Mouse (Mus musculus) forebrain, embryonic 11.5 days (tissue): Measurements from ENCODE around the gene Sema4b. TPM values are rescaled to one million over a fixed set of nuclear protein-coding genes. Genes with fewer than 3 reads are reported as not detected.
A peak's percentile ranks its signal among the peaks of the same experiment; 100 is the strongest.

ENCODE experiments used
- ATAC-seq: fragments of 200-750 bp; cut with Nextera tagmentation; replicated peaks from 2 replicates; pipeline ENCODE4 v1.8.0; 2017; ENCODE audit warnings: moderate TSS enrichment; ENCODE audit not compliant: low FRiP score
- DNase-seq: peaks from one replicate; pipeline ENCODE4 v3.0.0-alpha.2; 2017; ENCODE audit warnings: low spot score
- H3K27ac ChIP-seq: fragments of 300-500 bp; sonication (generic); 2 replicates; pipeline ENCODE4 v1.5.1; 2014; ENCODE audit warnings: low read depth, low read length
- H3K27me3 ChIP-seq: fragments of 300-500 bp; sonication (generic); 2 replicates; pipeline ENCODE4 v1.6.1; 2014; ENCODE audit warnings: mild to moderate bottlenecking, low read length, mixed read lengths; ENCODE audit not compliant: control insufficient read depth, insufficient read depth
- H3K36me3 ChIP-seq: fragments of 300-500 bp; sonication (generic); 2 replicates; pipeline ENCODE4 v1.6.1; 2014; ENCODE audit warnings: mild to moderate bottlenecking, low read length, moderate library complexity, mixed read lengths; ENCODE audit not compliant: control insufficient read depth, insufficient read depth
- H3K4me1 ChIP-seq: fragments of 300-500 bp; sonication (generic); replicated peaks from 2 replicates; pipeline ENCODE4 v1.6.1; 2014; ENCODE audit warnings: low read length, mixed read lengths; ENCODE audit not compliant: control insufficient read depth, insufficient read depth
- H3K4me2 ChIP-seq: fragments of 300-500 bp; sonication (generic); 2 replicates; pipeline ENCODE4 v1.6.1; 2014; ENCODE audit warnings: low read depth, mild to moderate bottlenecking, low read length, moderate library complexity, mixed read lengths; ENCODE audit not compliant: severe bottlenecking
- H3K4me3 ChIP-seq: fragments of 300-500 bp; sonication (generic); 2 replicates; pipeline ENCODE4 v1.5.1; 2014; ENCODE audit warnings: low read depth, low read length
- H3K9ac ChIP-seq: fragments of 300-500 bp; sonication (generic); 2 replicates; pipeline ENCODE4 v1.6.1; 2014; ENCODE audit warnings: low read length
- H3K9me3 ChIP-seq: fragments of 300-500 bp; sonication (generic); 2 replicates; pipeline ENCODE4 v1.6.1; 2016; ENCODE audit warnings: low read length, mixed read lengths; ENCODE audit not compliant: control insufficient read depth
- WGBS: fragments of 180-500 bp; shearing (Covaris S2); extraction: QIAGEN DNeasy Blood & Tissue Kit; methylation state at CpG from one replicate; pipeline ENCODE4 v1.1.7; 2014; 5-methylcytosine and 5-hydroxymethylcytosine counted together
- polyA plus RNA-seq: library from polyadenylated mRNA; unstranded; fragments of >200 nt; fragmentation: Nextera tagmentation; extraction: Ambion mirVana; gene quantifications from 2 replicates; pipeline ENCODE4 v1.2.1, GENCODE M21; 2014

Gene Sema4b
- polyA plus RNA-seq, 1 experiment from 2014 or later = 17.3 TPM

GRCm38 (mm10) chr7:80197371-80197770, 10.7 kb downstream of the Sema4b start:
- H3K9ac ChIP-seq = peak overlapping the region; percentile 89
- H3K4me3 ChIP-seq = peak overlapping the region; percentile 70
- WGBS = 15% methylated on average over 4 of the region's 4 CpGs
- DNase-seq (no peak), ATAC-seq (no peak)
- no peaks in the 10 kb centered on the region for H3K27me3 ChIP-seq
- H3K36me3 ChIP-seq = no peaks in the 10 kb centered on the region
- H3K4me2 ChIP-seq = peak overlapping the region; percentile 89
- H3K4me1 ChIP-seq = peaks cover 19% of the 10 kb centered on the region
- H3K9me3 ChIP-seq = no peaks in the 10 kb centered on the region
- peak overlapping the region; percentile 86 for H3K27ac ChIP-seq

- H3K4me2 ChIP-seq = peak overlapping the region; percentile 89
- WGBS = under 1% methylated on average over 67 of the region's 74 CpGs
- peak overlapping the region; percentile 89 for H3K9ac ChIP-seq
- H3K27ac ChIP-seq = peak overlapping the region; percentile 86
- no peaks in the 10 kb centered on the region for H3K9me3 ChIP-seq
- DNase-seq = peak; percentile 95
- no peaks in the 10 kb centered on the region for H3K36me3 ChIP-seq
- peaks cover 14% of the 10 kb centered on the region for H3K4me1 ChIP-seq
- H3K27me3 ChIP-seq = no peaks in the 10 kb centered on the region
- peak; percentile 94 for ATAC-seq
- peak overlapping the region; percentile 70 for H3K4me3 ChIP-seq
These were observed 11.5 kb downstream of the Sema4b start for GRCm38 (mm10) chr7:80197941-80198778.

- Histone ChIP-seq H3K9me3 (no peaks in the 10 kb centered on the region), H3K9ac (peak overlapping the region; percentile 89), H3K36me3 (no peaks in the 10 kb centered on the region), H3K4me2 (peak overlapping the region; percentile 89), H3K27me3 (no peaks in the 10 kb centered on the region), H3K4me3 (peak overlapping the region; percentile 70), H3K4me1 (peaks cover 14% of the 10 kb centered on the region), H3K27ac (peak overlapping the region; percentile 86)
- ATAC-seq (peak; percentile 15), DNase-seq (no peak)
- WGBS = 4% methylated on average over 11 of the region's 11 CpGs
These were observed 12.2 kb downstream of the Sema4b start for GRCm38 (mm10) chr7:80198863-80199262.

- Histone ChIP-seq H3K27ac (peak overlapping the region; percentile 86; the same call in 1 of the 2 replicates), H3K4me3 (peak overlapping the region; percentile 70), H3K9ac (peak overlapping the region; percentile 89), H3K4me2 (peak overlapping the region; percentile 89), H3K4me1 (peaks cover 11% of the 10 kb centered on the region), H3K9me3 (no peaks in the 10 kb centered on the region), H3K27me3 (no peaks in the 10 kb centered on the region), H3K36me3 (no peaks in the 10 kb centered on the region)
- DNase-seq (no peak), ATAC-seq (no peak)
- 35% methylated on average over 6 of the region's 6 CpGs for WGBS
These were observed 12.6 kb downstream of the Sema4b start for GRCm38 (mm10) chr7:80199286-80199685.

GRCm38 (mm10) chr7:80199851-80200587, 13.4 kb downstream of the Sema4b start:
- H3K9me3 ChIP-seq = no peaks in the 10 kb centered on the region
- H3K4me2 ChIP-seq = peak overlapping the region; percentile 89; the same call in 1 of the 2 replicates
- H3K27ac ChIP-seq = no peak overlapping the region
- H3K36me3 ChIP-seq = no peaks in the 10 kb centered on the region
- ATAC-seq (no peak), DNase-seq (no peak)
- WGBS = 74% methylated on average over 11 of the region's 11 CpGs
- H3K9ac ChIP-seq = no peak overlapping the region
- H3K27me3 ChIP-seq = no peaks in the 10 kb centered on the region
- H3K4me1 ChIP-seq = peaks cover 10% of the 10 kb centered on the region
- H3K4me3 ChIP-seq = no peak overlapping the region

- ATAC-seq (no peak), DNase-seq (no peak)
- no peaks in the 10 kb centered on the region for H3K36me3 ChIP-seq
- H3K27me3 ChIP-seq = no peaks in the 10 kb centered on the region
- 89% methylated on average over 6 of the region's 6 CpGs for WGBS
- no peak overlapping the region for H3K9ac ChIP-seq
- no peaks in the 10 kb centered on the region for H3K9me3 ChIP-seq
- peaks cover 10% of the 10 kb centered on the region for H3K4me1 ChIP-seq
- no peak overlapping the region for H3K4me2 ChIP-seq
- H3K27ac ChIP-seq = no peak overlapping the region
- no peak overlapping the region for H3K4me3 ChIP-seq
These were observed 13.9 kb downstream of the Sema4b start for GRCm38 (mm10) chr7:80200588-80200945.

GRCm38 (mm10) chr7:80200963-80201539, 14.4 kb downstream of the Sema4b start:
- DNase-seq (no peak), ATAC-seq (no peak)
- H3K9ac ChIP-seq = no peak overlapping the region
- H3K27me3 ChIP-seq = no peaks in the 10 kb centered on the region
- no peak overlapping the region for H3K4me3 ChIP-seq
- no peaks in the 10 kb centered on the region for H3K9me3 ChIP-seq
- H3K36me3 ChIP-seq = no peaks in the 10 kb centered on the region
- H3K4me1 ChIP-seq = peaks cover 10% of the 10 kb centered on the region
- no peak overlapping the region for H3K27ac ChIP-seq
- 90% methylated on average over 5 of the region's 5 CpGs for WGBS
- H3K4me2 ChIP-seq = no peak overlapping the region

- Histone ChIP-seq H3K27ac (no peak overlapping the region), H3K9me3 (no peaks in the 10 kb centered on the region), H3K4me3 (no peak overlapping the region), H3K27me3 (no peaks in the 10 kb centered on the region), H3K4me2 (no peak overlapping the region), H3K4me1 (peaks cover 10% of the 10 kb centered on the region), H3K9ac (no peak overlapping the region), H3K36me3 (no peaks in the 10 kb centered on the region)
- no peak for ATAC-seq
- DNase-seq = no peak
- 84% methylated on average over 15 of the region's 15 CpGs for WGBS
These were observed 15.4 kb downstream of the Sema4b start for GRCm38 (mm10) chr7:80201888-80202540.
